Mouse (Mus musculus): Measurements from ENCODE around the gene Anks4b. TPM values are rescaled to one million over a fixed set of nuclear protein-coding genes. Genes with fewer than 3 reads are reported as not detected.

Gene Anks4b
- total and polyA plus RNA-seq, 3 experiments: 0.11 TPM; not detected in 2

DNA sequence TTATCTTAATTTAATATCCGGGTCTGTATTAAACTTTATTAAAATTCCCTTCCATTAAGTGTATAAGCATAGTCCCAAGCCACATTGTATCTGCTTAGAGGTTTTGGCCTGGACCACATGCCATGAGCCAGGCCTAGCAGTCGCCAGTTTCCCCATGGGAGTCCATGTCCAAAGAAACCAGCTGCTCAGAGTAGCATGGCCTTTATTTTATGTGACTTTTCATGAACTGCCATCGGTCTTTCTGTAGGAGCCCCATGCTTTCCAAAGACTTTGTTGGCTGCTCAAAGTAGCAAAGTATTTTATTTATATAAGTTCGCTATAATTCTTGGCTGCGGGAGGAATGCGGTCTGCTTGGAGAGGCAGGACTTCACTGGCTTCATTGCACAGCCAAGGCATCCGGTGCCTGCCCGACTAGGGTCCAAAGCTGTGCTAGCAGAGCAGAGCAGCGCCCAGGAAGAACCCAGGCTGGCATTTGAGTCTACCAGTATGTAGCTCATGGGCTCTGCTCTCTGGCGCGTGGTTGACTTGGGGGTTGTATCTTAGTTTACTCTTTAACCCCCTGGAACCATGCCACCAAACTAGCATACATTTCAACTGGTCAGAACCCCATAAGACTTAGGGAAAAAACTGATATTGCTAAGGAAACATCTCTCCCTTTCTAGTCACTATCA lies 9.9 kb upstream of the Anks4b start:
- Histone ChIP-seq H3K4me3 (ENCODE audit: low read depth, low read length) (no peak overlapping the region), H3K9me3 (replicated peaks) (no peaks in the 10 kb centered on the region), H3K36me3 (replicated peaks) (no peaks in the 10 kb centered on the region), H3K27me3 (ENCODE audit: insufficient read depth, low read length) (peaks cover 2% of the 10 kb centered on the region; the same call in 1 of the 2 replicates), H3K4me1 (ENCODE audit: insufficient read depth, low read depth, low read length) (no peaks in the 10 kb centered on the region)
- ATAC-seq (ENCODE audit: extremely low read depth, insufficient number of reproducible peaks, low FRiP score, poor library complexity, severe bottlenecking) (no peak), DNase-seq (ENCODE audit: low spot score) (no peak)
- TF ChIP-seq GATA2 (IDR thresholded peaks at IDR 0.05; ENCODE audit: borderline replicate concordance, low read depth, low read length): no peak
- no peak for TF ChIP-seq POLR2AphosphoS5 (IDR thresholded peaks at IDR 0.05; ENCODE audit: insufficient replicate concordance, low read depth, low read length)
- TF ChIP-seq GATA1 (IDR thresholded peaks at IDR 0.05; ENCODE audit: borderline replicate concordance, low read length): no peak
- TF ChIP-seq TAL1 (conservative IDR thresholded peaks at IDR 0.05; ENCODE audit: low read depth, low read length): no peak
- TF ChIP-seq CTCF (IDR thresholded peaks at IDR 0.05; ENCODE audit: low read depth, low read length): no peak

GRCm38 (mm10) chr7:120172188-120172700 lies 1.4 kb upstream of the Anks4b start:
- no peak for DNase-seq (ENCODE audit: low spot score)
- H3K36me3 ChIP-seq (replicated peaks): no peaks in the 10 kb centered on the region
- peaks cover 3% of the 10 kb centered on the region; the same call in 1 of the 2 replicates for H3K27me3 ChIP-seq (ENCODE audit: insufficient read depth, low read length)
- no peak for ATAC-seq (ENCODE audit: extremely low read depth, insufficient number of reproducible peaks, low FRiP score, poor library complexity, severe bottlenecking)
- no peaks in the 10 kb centered on the region for H3K9me3 ChIP-seq (replicated peaks)
- no peak overlapping the region for H3K4me3 ChIP-seq (ENCODE audit: low read depth, low read length)
- H3K4me1 ChIP-seq (ENCODE audit: insufficient read depth, low read depth, low read length): no peaks in the 10 kb centered on the region
- TF ChIP-seq GATA1 (IDR thresholded peaks at IDR 0.05; ENCODE audit: borderline replicate concordance, low read length): no peak
- TF ChIP-seq CTCF (IDR thresholded peaks at IDR 0.05; ENCODE audit: low read depth, low read length): no peak
- TF ChIP-seq POLR2AphosphoS5 (IDR thresholded peaks at IDR 0.05; ENCODE audit: insufficient replicate concordance, low read depth, low read length): no peak
- no peak for TF ChIP-seq GATA2 (IDR thresholded peaks at IDR 0.05; ENCODE audit: borderline replicate concordance, low read depth, low read length)
- TF ChIP-seq TAL1 (conservative IDR thresholded peaks at IDR 0.05; ENCODE audit: low read depth, low read length): no peak

- TF ChIP-seq GATA2 (IDR thresholded peaks at IDR 0.05; ENCODE audit: borderline replicate concordance, low read depth, low read length) (no peak), CTCF (IDR thresholded peaks at IDR 0.05; ENCODE audit: low read depth, low read length) (no peak), TAL1 (conservative IDR thresholded peaks at IDR 0.05; ENCODE audit: low read depth, low read length) (no peak), POLR2AphosphoS5 (IDR thresholded peaks at IDR 0.05; ENCODE audit: insufficient replicate concordance, low read depth, low read length) (no peak), GATA1 (IDR thresholded peaks at IDR 0.05; ENCODE audit: borderline replicate concordance, low read length) (no peak)
- no peak for DNase-seq (ENCODE audit: low spot score)
- no peak for ATAC-seq (ENCODE audit: extremely low read depth, insufficient number of reproducible peaks, low FRiP score, poor library complexity, severe bottlenecking)
- H3K27me3 ChIP-seq (ENCODE audit: insufficient read depth, low read length): peaks cover 3% of the 10 kb centered on the region; the same call in 1 of the 2 replicates
- no peak overlapping the region for H3K4me3 ChIP-seq (ENCODE audit: low read depth, low read length)
- no peaks in the 10 kb centered on the region for H3K36me3 ChIP-seq (replicated peaks)
- no peaks in the 10 kb centered on the region for H3K9me3 ChIP-seq (replicated peaks)
- no peaks in the 10 kb centered on the region for H3K4me1 ChIP-seq (ENCODE audit: insufficient read depth, low read depth, low read length)
These were observed 1.3 kb downstream of the Anks4b start for GRCm38 (mm10) chr7:120174723-120175504.

- TF ChIP-seq TAL1 (conservative IDR thresholded peaks at IDR 0.05; ENCODE audit: low read depth, low read length) (no peak), POLR2AphosphoS5 (IDR thresholded peaks at IDR 0.05; ENCODE audit: insufficient replicate concordance, low read depth, low read length) (no peak), GATA1 (IDR thresholded peaks at IDR 0.05; ENCODE audit: borderline replicate concordance, low read length) (no peak), GATA2 (IDR thresholded peaks at IDR 0.05; ENCODE audit: borderline replicate concordance, low read depth, low read length) (no peak), CTCF (IDR thresholded peaks at IDR 0.05; ENCODE audit: low read depth, low read length) (no peak)
These were observed 4.0 kb downstream of the Anks4b start for GRCm38 (mm10) chr7:120177611-120178010.

GRCm38 (mm10) chr7:120178935-120179334 lies 5.3 kb downstream of the Anks4b start:
- H3K27me3 ChIP-seq (ENCODE audit: insufficient read depth, low read length): no peaks in the 10 kb centered on the region
- H3K4me3 ChIP-seq (ENCODE audit: low read depth, low read length): no peak overlapping the region
- H3K9me3 ChIP-seq (replicated peaks): no peaks in the 10 kb centered on the region
- no peak for ATAC-seq (ENCODE audit: extremely low read depth, insufficient number of reproducible peaks, low FRiP score, poor library complexity, severe bottlenecking)
- no peaks in the 10 kb centered on the region for H3K4me1 ChIP-seq (ENCODE audit: insufficient read depth, low read depth, low read length)
- no peak for DNase-seq (ENCODE audit: low spot score)
- no peaks in the 10 kb centered on the region for H3K36me3 ChIP-seq (replicated peaks)
- TF ChIP-seq GATA2 (IDR thresholded peaks at IDR 0.05; ENCODE audit: borderline replicate concordance, low read depth, low read length): no peak
- TF ChIP-seq POLR2AphosphoS5 (IDR thresholded peaks at IDR 0.05; ENCODE audit: insufficient replicate concordance, low read depth, low read length): no peak
- no peak for TF ChIP-seq CTCF (IDR thresholded peaks at IDR 0.05; ENCODE audit: low read depth, low read length)
- no peak for TF ChIP-seq GATA1 (IDR thresholded peaks at IDR 0.05; ENCODE audit: borderline replicate concordance, low read length)
- no peak for TF ChIP-seq TAL1 (conservative IDR thresholded peaks at IDR 0.05; ENCODE audit: low read depth, low read length)

More at GRCm38 (mm10) chr7:120177611-120178010, 4.0 kb downstream of the Anks4b start:
- Histone ChIP-seq H3K4me1 (ENCODE audit: insufficient read depth, low read depth, low read length) (no peaks in the 10 kb centered on the region), H3K4me3 (ENCODE audit: low read depth, low read length) (no peak overlapping the region), H3K27me3 (ENCODE audit: insufficient read depth, low read length) (peaks cover 3% of the 10 kb centered on the region; the same call in 1 of the 2 replicates), H3K9me3 (replicated peaks) (no peaks in the 10 kb centered on the region), H3K36me3 (replicated peaks) (no peaks in the 10 kb centered on the region)
- ATAC-seq (ENCODE audit: extremely low read depth, insufficient number of reproducible peaks, low FRiP score, poor library complexity, severe bottlenecking) (no peak), DNase-seq (ENCODE audit: low spot score) (no peak)

GRCm38 (mm10) chr7:120180547-120180946 lies 6.9 kb downstream of the Anks4b start:
- DNase-seq (ENCODE audit: low spot score): no peak
- Histone ChIP-seq H3K9me3 (replicated peaks) (no peaks in the 10 kb centered on the region), H3K4me1 (ENCODE audit: insufficient read depth, low read depth, low read length) (no peaks in the 10 kb centered on the region), H3K4me3 (ENCODE audit: low read depth, low read length) (no peak overlapping the region), H3K27me3 (ENCODE audit: insufficient read depth, low read length) (no peaks in the 10 kb centered on the region), H3K36me3 (replicated peaks) (no peaks in the 10 kb centered on the region)
- TF ChIP-seq GATA2 (IDR thresholded peaks at IDR 0.05; ENCODE audit: borderline replicate concordance, low read depth, low read length) (no peak), POLR2AphosphoS5 (IDR thresholded peaks at IDR 0.05; ENCODE audit: insufficient replicate concordance, low read depth, low read length) (no peak), CTCF (IDR thresholded peaks at IDR 0.05; ENCODE audit: low read depth, low read length) (no peak), TAL1 (conservative IDR thresholded peaks at IDR 0.05; ENCODE audit: low read depth, low read length) (no peak), GATA1 (IDR thresholded peaks at IDR 0.05; ENCODE audit: borderline replicate concordance, low read length) (no peak)
- no peak for ATAC-seq (ENCODE audit: extremely low read depth, insufficient number of reproducible peaks, low FRiP score, poor library complexity, severe bottlenecking)
